In genomic region chr11:112345133-112345532, GRCm38 (mm10) we compare ENCODE assay signal across 15 mouse cellular contexts.
"Had no signal": no experiment of that assay in that cellular context is flagged by ENCODE, and none has a peak within 500 bp of the region (broad histone marks: within the 10 kb centered on the region; RNA-seq: fewer than 3 reads in every experiment).

No protein-coding gene starts in this region.

- H3K4me3 ChIP-seq: liver, embryonic 15.5 days; lung, embryonic 15.5 days; megakaryocyte, embryonic 14.5 days; midbrain, embryonic 13.5 days; midbrain, embryonic 15.5 days; neural tube, embryonic 12.5 days had no signal

- DNase-seq: liver, postnatal 0 days; lung, adult 2 months; lung, postnatal 14 days; lung, postnatal 36 days; right cerebral cortex, postnatal 14 days; thymus, adult 18-20 months; thymus, postnatal 14 days; thymus, postnatal 36 days had no signal

- H3K27me3 ChIP-seq: liver, embryonic 15.5 days; lung, embryonic 15.5 days; megakaryocyte, embryonic 14.5 days; midbrain, embryonic 13.5 days; midbrain, embryonic 15.5 days; neural tube, embryonic 12.5 days had no signal

- H3K36me3 ChIP-seq: liver, embryonic 15.5 days; lung, embryonic 15.5 days; midbrain, embryonic 13.5 days; midbrain, embryonic 15.5 days; neural tube, embryonic 12.5 days had no signal

- H3K4me2 ChIP-seq: liver, embryonic 15.5 days; lung, embryonic 15.5 days; midbrain, embryonic 11.5 days; midbrain, embryonic 13.5 days; midbrain, embryonic 15.5 days; neural tube, embryonic 12.5 days had no signal
